Mouse (Mus musculus): ENCODE results near the gene Slc39a5.

Gene Slc39a5

GRCm38 (mm10) chr10:128374393-128374792 is 26.6 kb downstream of the Slc39a5 start:
- DNase-seq: no peak

GRCm38 (mm10) chr10:128372989-128373748 is 27.9 kb downstream of the Slc39a5 start:
- peak; percentile 39 to 48 for DNase-seq

- no peak for DNase-seq
Observed at GRCm38 (mm10) chr10:128372142-128372541, 28.9 kb downstream of the Slc39a5 start.

- no peak for DNase-seq
Observed at GRCm38 (mm10) chr10:128370601-128371000, 30.4 kb downstream of the Slc39a5 start.

- no peak for DNase-seq
Observed at GRCm38 (mm10) chr10:128370021-128370420, 31.0 kb downstream of the Slc39a5 start.

GRCm38 (mm10) chr10:128369599-128369998 is 31.4 kb downstream of the Slc39a5 start:
- DNase-seq: no peak

- DNase-seq: no peak
Observed at GRCm38 (mm10) chr10:128369218-128369543, 31.8 kb downstream of the Slc39a5 start.

- DNase-seq: peak; percentile 95 to 96
Observed at GRCm38 (mm10) chr10:128368402-128369217, 32.4 kb downstream of the Slc39a5 start, which contains the start of gene Coq10a. Gene Coq10a, minus strand, starts transcription at chr10:128368997.

GRCm38 (mm10) chr10:128367899-128368401 is 33.1 kb downstream of the Slc39a5 start:
- no peak for DNase-seq

- no peak for DNase-seq
Observed at GRCm38 (mm10) chr10:128362568-128362967, 38.5 kb downstream of the Slc39a5 start.

GRCm38 (mm10) chr10:128361836-128362235 is 39.2 kb downstream of the Slc39a5 start:
- DNase-seq: no peak

- DNase-seq: no peak
Observed at GRCm38 (mm10) chr10:128359226-128359625, 41.8 kb downstream of the Slc39a5 start.

GRCm38 (mm10) chr10:128358796-128359195 is 42.2 kb downstream of the Slc39a5 start:
- peak in 1 of 2 experiments; percentile 59 for DNase-seq

GRCm38 (mm10) chr10:128347541-128347940 is 53.5 kb downstream of the Slc39a5 start:
- DNase-seq: no peak

Measured in lung, adult 18-20 months (tissue).